Mouse (Mus musculus) limb, embryonic 13.5 days (tissue): ENCODE measurements around the gene Rab42. TPM values are rescaled to one million over a fixed set of nuclear protein-coding genes. Genes with fewer than 3 reads are reported as not detected.
"Not testable (repeated sequence)": the region's sequence is repeated elsewhere in the genome, so short reads cannot be mapped to it uniquely, and the experiment has no call there.

ENCODE experiments used
- ATAC-seq: fragments of 200-750 bp; cut with Nextera tagmentation; 2 replicates; pipeline ENCODE4 v1.8.0; 2017; ENCODE audit warnings: low read depth, moderate number of reproducible peaks, moderate TSS enrichment; ENCODE audit not compliant: low FRiP score
- H3K27ac ChIP-seq: fragments of 300-500 bp; sonication (generic); 2 replicates; pipeline ENCODE4 v1.5.1; 2015; ENCODE audit warnings: inconsistent platforms, mild to moderate bottlenecking, moderate library complexity
- H3K27me3 ChIP-seq: fragments of 300-500 bp; sonication (generic); 2 replicates; pipeline ENCODE4 v1.6.1; 2015; ENCODE audit warnings: mild to moderate bottlenecking, inconsistent platforms
- H3K36me3 ChIP-seq: fragments of 300-500 bp; sonication (generic); 2 replicates; pipeline ENCODE4 v1.6.1; 2015; ENCODE audit warnings: inconsistent platforms, mild to moderate bottlenecking, moderate library complexity
- H3K4me1 ChIP-seq: fragments of 300-500 bp; sonication (generic); 2 replicates; pipeline ENCODE4 v1.6.1; 2015; ENCODE audit warnings: inconsistent platforms
- H3K4me2 ChIP-seq: fragments of 300-500 bp; sonication (generic); replicated peaks from 2 replicates; pipeline ENCODE4 v1.6.1; 2015; ENCODE audit warnings: inconsistent platforms, mild to moderate bottlenecking, moderate library complexity
- H3K4me3 ChIP-seq: fragments of 300-500 bp; sonication (generic); 2 replicates; pipeline ENCODE4 v1.5.1; 2015; ENCODE audit warnings: moderate library complexity, mild to moderate bottlenecking, inconsistent platforms
- H3K9ac ChIP-seq: fragments of 300-500 bp; sonication (generic); 2 replicates; pipeline ENCODE4 v1.6.1; 2015; ENCODE audit warnings: mild to moderate bottlenecking, inconsistent platforms
- H3K9me3 ChIP-seq: fragments of 300-500 bp; sonication (generic); 2 replicates; pipeline ENCODE4 v1.6.1; 2016; ENCODE audit warnings: inconsistent platforms
- WGBS: fragments of 180-500 bp; shearing (Covaris S2); methylation state at CpG from one replicate; pipeline ENCODE4 v1.1.7; 2015; 5-methylcytosine and 5-hydroxymethylcytosine counted together
- polyA plus RNA-seq: library from polyadenylated mRNA; unstranded; fragments of >200 nt; fragmentation: Nextera tagmentation; extraction: Ambion mirVana; gene quantifications from 2 replicates; pipeline ENCODE4 v1.2.1, GENCODE M21; 2015

Rab42 gene
- polyA plus RNA-seq, 1 experiment from 2014 or later = 1.7 TPM

GRCm38 (mm10) chr4:132293682-132294240, 9.4 kb downstream of the Rab42 start:
- 85% methylated on average over 7 of the region's 7 CpGs for WGBS
- Histone ChIP-seq H3K9me3 (peaks cover 7% of the 10 kb centered on the region; the same call in 1 of the 2 replicates), H3K36me3 (peaks cover 39% of the 10 kb centered on the region), H3K4me2 (no peak overlapping the region), H3K4me1 (no peaks in the 10 kb centered on the region), H3K27me3 (no peaks in the 10 kb centered on the region), H3K9ac (no peak overlapping the region), H3K27ac (no peak overlapping the region), H3K4me3 (no peak overlapping the region)
- no peak for ATAC-seq

DNA sequence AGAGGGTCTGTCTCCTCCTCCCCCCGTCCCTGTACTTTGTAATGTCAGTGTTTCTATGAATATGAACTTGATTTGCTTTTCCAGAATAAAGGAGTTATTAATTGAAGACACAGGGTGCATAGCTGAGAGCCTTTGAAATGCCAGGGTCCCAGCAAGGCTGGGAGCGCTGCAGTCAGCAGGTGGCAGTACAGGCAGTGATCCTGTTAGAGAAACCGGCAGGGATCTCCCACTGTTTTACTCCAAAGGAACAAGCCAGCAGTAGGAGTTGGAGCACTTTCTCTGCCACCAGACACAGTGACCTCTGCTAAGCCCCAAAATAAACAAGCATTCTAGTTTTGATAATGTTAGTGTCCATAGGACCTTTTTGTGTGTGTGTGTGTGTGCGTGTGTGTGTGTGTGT, 10.2 kb downstream of the Rab42 start:
- no peaks in the 10 kb centered on the region for H3K27me3 ChIP-seq
- peaks cover 39% of the 10 kb centered on the region for H3K36me3 ChIP-seq
- H3K4me2 ChIP-seq = no peak overlapping the region
- no peaks in the 10 kb centered on the region for H3K4me1 ChIP-seq
- no peak for ATAC-seq
- H3K9me3 ChIP-seq = peaks cover 7% of the 10 kb centered on the region; the same call in 1 of the 2 replicates
- H3K27ac ChIP-seq = no peak overlapping the region
- H3K4me3 ChIP-seq = no peak overlapping the region
- no peak overlapping the region for H3K9ac ChIP-seq
- 49% methylated on average over 4 of the region's 4 CpGs for WGBS

DNA sequence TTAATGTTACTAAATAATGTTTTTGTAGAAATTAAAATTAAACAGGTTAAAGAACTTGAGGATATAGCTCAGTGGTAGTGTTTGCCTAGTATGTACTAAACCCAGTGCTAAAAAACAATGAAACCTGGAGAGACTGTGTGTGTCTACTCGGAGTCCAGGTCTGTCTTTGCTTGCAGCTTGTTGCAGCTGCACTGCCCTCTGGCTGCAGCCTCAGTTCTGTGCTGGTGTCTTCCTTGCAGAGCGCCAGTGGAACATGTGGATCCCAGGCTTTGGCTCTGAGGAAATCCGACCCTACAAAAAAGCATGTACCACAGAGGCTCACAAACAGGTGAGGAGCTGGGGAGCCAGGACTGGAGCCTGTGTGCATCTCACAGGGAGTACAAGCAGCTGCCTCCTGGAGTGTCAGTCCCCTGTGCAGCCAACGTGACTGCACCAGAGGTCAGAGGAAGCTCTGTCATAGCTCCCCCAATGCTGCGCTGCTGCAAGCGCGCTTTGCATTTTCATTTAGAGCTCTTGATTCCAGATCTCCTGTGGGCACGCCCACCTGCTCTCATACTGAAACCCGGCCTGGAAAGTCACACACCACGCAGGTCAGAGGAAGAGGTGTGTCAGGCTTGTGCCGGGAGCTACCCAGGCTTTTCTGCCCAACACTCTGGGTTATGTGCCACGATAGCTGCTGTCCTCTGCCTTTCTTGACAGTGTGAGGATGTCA, 11.4 kb downstream of the Rab42 start:
- peaks cover 7% of the 10 kb centered on the region; the same call in 1 of the 2 replicates for H3K9me3 ChIP-seq
- H3K4me3 ChIP-seq = no peak overlapping the region
- H3K9ac ChIP-seq = no peak overlapping the region; the same call in 1 of the 2 replicates
- peaks cover 45% of the 10 kb centered on the region for H3K36me3 ChIP-seq
- H3K4me2 ChIP-seq = no peak overlapping the region
- no peaks in the 10 kb centered on the region for H3K4me1 ChIP-seq
- H3K27me3 ChIP-seq = no peaks in the 10 kb centered on the region
- 78% methylated on average over 12 of the region's 12 CpGs for WGBS
- no peak overlapping the region for H3K27ac ChIP-seq
- no peak for ATAC-seq

DNA sequence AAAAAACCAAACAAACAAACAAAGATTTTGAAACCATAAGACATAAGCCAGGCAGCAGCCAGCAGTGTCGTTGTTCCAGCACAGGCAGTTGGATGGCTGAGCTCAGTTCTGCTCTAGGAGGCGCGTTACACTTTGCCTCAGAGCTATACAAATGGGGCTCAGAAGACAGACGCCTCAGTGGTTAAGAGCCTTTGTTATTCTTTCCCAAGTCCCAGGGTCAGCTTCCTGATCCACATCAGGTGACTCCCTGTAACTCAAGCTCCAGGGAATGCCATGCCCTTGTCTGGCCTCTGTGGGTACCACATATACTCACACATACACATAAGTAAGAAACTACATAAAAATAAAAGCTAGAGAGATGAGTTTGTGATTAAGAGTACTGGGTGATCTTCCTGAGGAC, 12.1 kb downstream of the Rab42 start:
- H3K9me3 ChIP-seq = peaks cover 7% of the 10 kb centered on the region; the same call in 1 of the 2 replicates
- peaks cover 52% of the 10 kb centered on the region for H3K36me3 ChIP-seq
- no peaks in the 10 kb centered on the region for H3K27me3 ChIP-seq

DNA sequence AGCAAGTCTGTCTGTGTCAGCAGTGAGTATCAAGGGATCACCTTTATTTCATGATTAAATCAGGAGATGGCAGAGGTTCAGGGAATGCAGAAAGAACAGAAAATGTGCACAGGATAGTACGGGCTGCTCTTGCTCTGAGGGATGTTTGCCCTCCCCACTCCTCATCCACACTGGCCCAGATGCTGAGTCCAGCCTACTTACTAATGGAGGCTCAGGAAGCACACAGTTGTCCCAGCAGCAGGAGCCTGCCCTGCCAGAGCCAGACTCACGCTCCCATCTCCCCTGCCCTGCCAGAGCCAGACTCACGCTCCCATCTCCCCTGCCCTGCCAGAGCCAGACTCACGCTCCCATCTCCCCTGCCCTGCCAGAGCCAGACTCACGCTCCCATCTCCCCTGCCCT, 14.3 kb downstream of the Rab42 start:
- not testable (repeated sequence) for H3K27ac ChIP-seq, H3K4me2 ChIP-seq, ATAC-seq, H3K9me3 ChIP-seq, H3K4me3 ChIP-seq, H3K27me3 ChIP-seq, H3K4me1 ChIP-seq
- Histone ChIP-seq H3K36me3 (peaks cover 62% of the 10 kb centered on the region), H3K9ac (0 out of 2 replicates have a peak overlapping the region, but pooled peaks have one; percentile 25)
- 86% methylated on average over 3 of the region's 5 CpGs for WGBS

More for the DNA sequence above, 12.1 kb downstream of the Rab42 start:
- Histone ChIP-seq H3K9ac (no peak overlapping the region), H3K4me2 (no peak overlapping the region), H3K4me3 (no peak overlapping the region), H3K27ac (no peak overlapping the region), H3K4me1 (no peaks in the 10 kb centered on the region)
- no peak for ATAC-seq
- 96% methylated on average over 4 of the region's 4 CpGs for WGBS

DNA sequence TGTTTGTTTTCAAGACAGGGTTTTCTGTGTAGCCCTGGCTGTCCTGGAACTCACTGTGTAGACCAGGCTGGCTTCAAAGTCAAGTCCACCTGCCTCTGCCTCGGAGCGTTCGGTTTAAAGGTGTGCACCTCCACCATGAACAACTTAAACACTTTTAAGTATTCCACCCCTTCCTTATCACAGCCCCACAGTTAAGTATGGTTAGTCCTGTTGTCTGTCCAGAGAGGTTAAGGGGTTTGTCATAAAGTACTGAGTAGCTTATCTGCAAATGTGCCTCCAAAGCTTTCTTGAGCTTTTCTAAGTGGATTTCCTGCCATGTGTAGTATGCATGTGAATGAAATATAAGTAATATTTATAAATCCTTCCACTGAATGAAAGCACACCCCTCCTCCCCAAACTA, 27.2 kb downstream of the Rab42 start:
- Histone ChIP-seq H3K4me3 (no peak overlapping the region), H3K4me1 (peaks cover 11% of the 10 kb centered on the region), H3K27me3 (no peaks in the 10 kb centered on the region), H3K27ac (no peak overlapping the region), H3K9me3 (no peaks in the 10 kb centered on the region), H3K9ac (0 out of 2 replicates have a peak overlapping the region, but pooled peaks have one; percentile 1), H3K4me2 (no peak overlapping the region; the same call in 1 of the 2 replicates), H3K36me3 (no peaks in the 10 kb centered on the region; the same call in 1 of the 2 replicates)
- no peak for ATAC-seq
- 86% methylated on average over 3 of the region's 3 CpGs for WGBS

GRCm38 (mm10) chr4:132274156-132274862, 28.9 kb downstream of the Rab42 start, which contains the start of gene Taf12:
Taf12 (plus strand) TSS chr4:132274375.
- Histone ChIP-seq H3K36me3 (no peaks in the 10 kb centered on the region), H3K4me2 (peak within 1 kb of the TSS; percentile 90), H3K9ac (peak within 1 kb of the TSS; percentile 92), H3K27ac (peak within 1 kb of the TSS; percentile 91), H3K4me3 (peak within 1 kb of the TSS; percentile 79), H3K9me3 (no peaks in the 10 kb centered on the region), H3K27me3 (no peaks in the 10 kb centered on the region), H3K4me1 (peaks cover 11% of the 10 kb centered on the region)
- under 1% methylated on average over 48 of the region's 48 CpGs for WGBS
- ATAC-seq = peak; percentile 91

GRCm38 (mm10) chr4:132273166-132273565, 30.0 kb downstream of the Rab42 start:
- Histone ChIP-seq H3K4me3 (peak overlapping the region; percentile 79), H3K27ac (no peak overlapping the region), H3K9ac (peak overlapping the region; percentile 92; the same call in 1 of the 2 replicates), H3K4me2 (peak overlapping the region; percentile 90), H3K9me3 (no peaks in the 10 kb centered on the region), H3K4me1 (peaks cover 11% of the 10 kb centered on the region), H3K36me3 (no peaks in the 10 kb centered on the region), H3K27me3 (no peaks in the 10 kb centered on the region)
- WGBS = 72% methylated on average over 2 of the region's 2 CpGs
- no peak for ATAC-seq

DNA sequence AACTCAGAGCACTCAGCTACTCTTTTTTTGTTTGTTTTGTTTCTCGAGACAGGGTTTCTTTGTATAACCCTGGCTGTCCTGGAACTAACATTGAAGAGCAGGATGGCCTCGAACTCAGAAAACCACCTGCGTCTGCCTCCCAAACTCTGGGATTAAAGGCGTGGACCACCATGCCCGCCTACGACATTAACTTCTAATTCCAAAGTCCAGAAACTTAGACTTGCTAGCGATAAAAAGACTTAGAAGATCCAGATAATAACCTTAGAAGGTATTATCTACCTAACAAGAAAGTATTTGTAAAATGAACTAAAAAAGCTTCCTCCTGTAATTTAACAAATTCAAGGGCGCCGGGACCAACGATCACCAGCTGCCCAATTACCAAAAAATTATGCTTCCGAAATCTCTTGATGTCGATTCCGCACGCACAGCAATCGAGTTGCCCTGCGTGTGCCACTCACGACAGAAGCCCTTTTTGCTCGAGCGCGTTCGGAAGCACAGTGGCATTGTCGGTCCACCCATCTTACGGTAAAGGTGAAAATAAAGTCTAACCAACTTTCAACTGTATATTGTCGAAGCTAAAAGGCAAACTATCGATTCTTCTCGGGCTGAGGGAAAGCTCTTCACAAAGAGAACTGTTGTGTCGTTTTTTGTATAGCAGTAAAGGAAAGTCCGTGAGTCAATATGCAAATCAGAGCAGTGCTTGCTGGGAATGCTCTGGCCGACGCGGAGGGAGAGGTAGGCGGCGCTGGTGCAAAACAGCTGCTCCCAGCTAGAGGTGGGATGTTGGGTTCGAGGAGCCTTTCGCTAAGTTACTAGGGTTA, 33.2 kb downstream of the Rab42 start:
- peak; percentile 85 for ATAC-seq
- no peaks in the 10 kb centered on the region for H3K27me3 ChIP-seq
- H3K4me3 ChIP-seq = peak overlapping the region; percentile 33
- WGBS = under 1% methylated on average over 35 of the region's 35 CpGs
- no peaks in the 10 kb centered on the region for H3K36me3 ChIP-seq
- no peaks in the 10 kb centered on the region for H3K9me3 ChIP-seq
- peak overlapping the region; percentile 62 for H3K4me2 ChIP-seq
- H3K9ac ChIP-seq = peak overlapping the region; percentile 62
- peak overlapping the region; percentile 91 for H3K27ac ChIP-seq
- H3K4me1 ChIP-seq = peaks cover 7% of the 10 kb centered on the region; the same call in 1 of the 2 replicates

- Histone ChIP-seq H3K4me1 (peaks cover 7% of the 10 kb centered on the region; the same call in 1 of the 2 replicates), H3K4me3 (no peak overlapping the region), H3K9me3 (no peaks in the 10 kb centered on the region), H3K27ac (peak overlapping the region; percentile 59; the same call in 1 of the 2 replicates), H3K9ac (no peak overlapping the region), H3K27me3 (no peaks in the 10 kb centered on the region), H3K36me3 (no peaks in the 10 kb centered on the region), H3K4me2 (no peak overlapping the region)
- ATAC-seq = no peak
- 8% methylated on average over 6 of the region's 6 CpGs for WGBS
Measured at GRCm38 (mm10) chr4:132268871-132269739, 34.1 kb downstream of the Rab42 start.
